Mouse (Mus musculus): ENCODE measurements around the gene Bag3.

The Bag3 gene

DNA sequence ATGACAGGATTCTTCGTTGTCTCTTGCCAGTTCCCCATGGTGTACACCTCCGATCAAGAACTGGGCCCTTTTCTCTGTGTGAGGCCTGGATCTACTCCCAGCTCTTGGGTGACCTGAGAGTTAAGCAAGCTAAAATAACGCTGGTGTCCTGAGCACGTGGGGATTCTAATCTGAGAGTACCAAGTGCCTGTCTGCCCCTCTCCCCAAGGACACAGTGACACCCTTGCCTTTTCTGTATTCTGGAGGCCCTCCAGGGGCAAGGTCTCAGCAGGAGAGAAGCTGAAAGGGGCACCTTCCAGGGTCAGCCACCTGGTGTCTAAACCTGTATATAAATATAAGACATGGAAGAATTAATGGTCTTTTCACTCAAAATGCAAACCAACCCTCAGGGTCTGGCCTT lies 14.3 kb downstream of the Bag3 start:
- in situ Hi-C loops (cut with MboI, MseI): no loop called here

DNA sequence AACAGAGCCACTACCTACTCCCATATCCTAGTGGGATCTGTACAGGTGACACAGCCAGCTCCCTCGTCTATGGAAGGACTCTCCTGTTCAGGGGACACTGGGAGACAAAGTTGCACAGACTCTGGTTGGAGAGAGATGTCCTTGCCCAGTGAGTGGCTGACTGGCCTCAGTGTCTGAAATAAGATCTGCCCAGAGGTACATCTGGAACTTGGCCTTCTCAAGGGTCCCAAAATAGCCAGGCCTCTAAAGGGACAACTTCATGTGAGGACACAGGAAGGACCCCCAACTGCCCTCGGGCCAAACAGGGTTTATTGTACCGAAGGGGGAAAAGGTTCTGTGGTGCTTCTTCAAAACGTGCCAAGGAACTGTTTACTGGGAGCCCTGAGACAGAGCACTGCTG lies 14.8 kb downstream of the Bag3 start:
- in situ Hi-C loops (cut with MboI, MseI): no loop called here

DNA sequence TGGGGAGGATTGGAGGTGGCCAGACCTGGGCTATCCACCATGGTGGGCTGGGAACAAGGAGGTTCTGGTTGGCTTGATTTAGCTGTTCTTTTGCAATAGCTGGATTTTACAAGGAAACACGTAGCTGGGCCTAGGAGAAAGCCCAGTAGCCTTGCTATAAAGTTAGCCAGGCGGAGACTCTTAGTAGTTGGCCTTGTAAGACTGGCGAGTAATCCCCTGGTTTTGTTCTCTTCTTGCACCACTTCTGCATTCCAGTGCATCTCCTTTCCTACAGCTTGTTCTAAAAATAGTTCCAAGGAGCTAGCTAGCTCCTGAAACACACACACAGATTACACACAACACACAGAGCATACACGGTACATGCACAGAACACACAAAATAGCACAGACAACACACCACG lies 15.4 kb downstream of the Bag3 start:
- in situ Hi-C loops (cut with MboI, MseI): no loop called here

DNA sequence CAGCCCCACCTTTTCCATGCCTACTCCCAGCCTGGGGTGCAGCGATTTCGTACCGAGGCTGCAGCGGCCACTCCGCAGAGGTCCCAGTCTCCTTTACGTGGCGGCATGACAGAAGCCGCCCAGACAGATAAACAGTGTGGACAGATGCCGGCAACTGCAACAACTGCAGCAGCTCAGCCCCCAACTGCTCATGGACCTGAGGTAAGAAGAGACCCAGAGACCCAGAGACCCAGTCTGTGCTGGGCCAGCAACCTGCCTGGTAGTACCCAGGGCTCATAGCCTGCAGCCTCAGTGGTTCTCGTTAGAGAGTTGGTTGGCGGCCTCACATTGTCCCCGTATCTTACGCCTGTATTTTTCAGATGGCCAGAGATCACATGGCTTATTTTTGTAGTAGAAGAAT lies 16.7 kb downstream of the Bag3 start:
- in situ Hi-C loops (cut with MboI, MseI): no loop called here

DNA sequence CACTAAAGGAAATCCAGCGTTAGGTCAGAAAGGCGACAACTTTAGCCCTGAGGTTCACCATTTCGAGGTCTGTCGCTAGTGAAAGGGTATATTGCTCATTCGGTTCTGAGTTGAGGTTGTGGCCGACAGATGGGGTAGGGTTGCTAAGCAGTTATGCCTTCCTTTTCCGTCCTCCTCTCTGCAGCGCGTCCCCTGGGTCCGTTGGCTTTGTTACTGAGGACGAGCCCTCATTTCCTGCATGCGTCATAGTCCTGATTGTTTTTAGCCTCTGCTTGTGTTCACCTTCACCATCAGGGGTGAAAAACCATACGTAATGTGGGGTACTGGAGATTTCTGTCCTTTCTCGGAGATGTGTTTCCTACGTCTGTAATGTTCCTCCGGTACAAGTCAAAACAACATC lies 17.3 kb downstream of the Bag3 start:
- in situ Hi-C loops (cut with MboI, MseI): no loop called here

DNA sequence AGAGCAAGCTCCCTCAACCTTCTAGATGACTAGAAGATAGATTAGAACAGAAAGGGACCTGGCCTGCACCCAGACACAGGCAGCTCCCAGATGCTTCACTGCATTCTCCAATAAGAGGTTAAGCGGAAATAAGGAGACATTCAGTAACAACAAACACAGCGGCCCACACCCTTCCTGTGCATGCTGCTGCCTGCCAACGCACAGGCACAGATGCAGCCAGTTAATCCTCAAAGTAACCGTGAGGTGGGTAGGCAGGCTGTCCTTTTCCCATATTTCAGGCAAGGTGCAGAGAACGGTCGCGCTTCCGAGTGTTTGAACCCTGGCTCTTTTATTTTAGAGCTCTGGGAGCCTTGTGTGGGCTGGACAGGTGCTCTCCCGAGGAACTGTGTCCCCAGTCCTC lies 17.8 kb downstream of the Bag3 start:
- in situ Hi-C loops (cut with MboI, MseI): no loop called here

GRCm38 (mm10) chr7:128541771-128542170 lies 18.4 kb downstream of the Bag3 start:
- in situ Hi-C loops (cut with MboI, MseI): no loop called here

- in situ Hi-C loops (cut with MboI, MseI): no loop called here
Observed at GRCm38 (mm10) chr7:128542488-128542887, 19.1 kb downstream of the Bag3 start.

- in situ Hi-C loops (cut with MboI, MseI): no loop called here
Observed at GRCm38 (mm10) chr7:128543148-128543855, 19.9 kb downstream of the Bag3 start.

DNA sequence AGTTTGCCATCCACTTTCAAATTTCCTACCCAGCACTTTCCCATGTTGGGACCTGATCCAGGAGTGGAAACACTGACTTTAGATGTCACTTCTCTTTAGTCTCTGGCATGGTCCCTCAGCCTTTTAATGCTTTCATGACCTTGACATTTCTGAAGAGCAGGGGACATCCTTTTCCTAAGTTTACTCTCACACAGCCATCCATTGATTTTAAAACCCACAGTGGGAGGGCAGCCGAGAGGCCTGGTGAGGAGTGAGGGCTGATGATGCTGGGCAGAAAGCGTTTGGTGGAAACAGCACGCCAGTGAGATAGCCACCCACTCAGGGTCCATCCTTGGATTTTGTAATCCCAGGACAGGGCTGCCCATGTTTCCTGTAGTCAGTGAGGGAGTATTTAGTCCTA lies 20.5 kb downstream of the Bag3 start:
- in situ Hi-C loops (cut with MboI, MseI): no loop called here

DNA sequence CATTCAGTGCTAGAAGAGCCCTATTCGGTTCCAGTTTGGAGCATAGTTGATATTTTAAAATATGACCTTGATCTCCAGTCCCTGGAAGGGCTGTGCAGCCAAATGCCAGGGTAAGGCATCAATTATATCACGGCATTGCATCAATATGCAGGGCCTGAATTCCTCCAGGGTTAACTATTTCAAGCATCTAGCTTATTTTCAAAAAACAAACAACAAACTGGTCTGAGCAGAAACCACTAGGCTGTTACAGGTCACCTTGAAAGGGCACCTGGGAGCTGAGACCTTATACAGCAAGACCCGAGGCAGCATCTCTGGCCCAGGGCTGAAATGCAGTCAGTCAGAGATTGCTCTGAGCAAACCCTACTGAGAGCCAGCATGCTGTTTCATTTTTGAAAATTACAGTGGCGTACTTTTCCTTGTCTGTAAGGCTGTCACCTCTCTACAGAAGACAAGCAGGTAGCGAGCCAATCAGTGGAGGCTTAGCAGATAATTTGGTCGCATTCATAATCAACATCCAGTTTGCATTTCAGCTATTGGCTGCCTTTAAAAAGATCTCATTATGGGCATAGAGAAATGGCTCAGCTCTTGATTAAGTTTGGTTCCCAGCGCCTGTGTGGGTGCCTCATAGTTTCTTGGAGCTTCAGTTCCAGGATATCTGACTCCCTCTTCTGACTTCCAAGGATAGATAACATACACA lies 21.3 kb downstream of the Bag3 start:
- in situ Hi-C loops (cut with MboI, MseI): no loop called here

GRCm38 (mm10) chr7:128546031-128546430 lies 22.6 kb downstream of the Bag3 start:
- in situ Hi-C loops (cut with MboI, MseI): no loop called here

GRCm38 (mm10) chr7:128549137-128549536 lies 25.7 kb downstream of the Bag3 start:
- in situ Hi-C loops (cut with MboI, MseI): no loop called here

DNA sequence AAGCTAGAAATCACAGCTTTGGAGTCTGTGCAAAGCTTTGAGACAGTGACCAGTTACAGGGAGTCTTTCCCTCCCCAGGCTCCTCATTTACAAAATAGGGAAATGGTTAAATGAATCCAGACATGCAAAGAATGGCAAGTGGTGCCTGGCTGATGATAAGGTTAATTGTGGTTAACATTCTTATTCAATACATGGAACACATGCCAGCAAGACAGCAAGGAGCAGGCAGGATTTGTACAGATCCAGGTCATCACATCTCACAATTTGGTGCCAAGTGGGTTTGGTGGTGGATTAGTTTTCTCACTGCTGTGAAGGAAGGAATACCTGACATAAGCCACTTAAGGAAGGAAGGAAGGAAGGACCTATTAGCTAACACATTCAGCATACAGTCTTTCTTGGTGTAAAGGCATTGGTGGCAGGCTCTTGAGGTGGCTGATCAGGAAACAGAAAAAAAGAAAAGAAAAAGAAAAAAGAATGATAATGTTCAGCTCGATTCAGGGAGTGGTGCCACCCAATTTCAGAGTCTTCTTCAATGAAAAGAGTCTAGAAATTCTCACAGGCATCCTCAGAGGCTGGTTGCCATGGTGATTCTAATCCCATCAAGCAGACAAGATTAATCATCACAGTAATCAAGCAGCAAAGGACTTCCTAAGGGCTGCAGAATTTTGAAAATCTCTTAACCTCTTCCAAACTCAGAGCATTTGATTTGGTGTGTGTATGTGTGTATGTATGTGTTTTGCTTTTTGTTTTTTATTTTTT lies 27.1 kb downstream of the Bag3 start:
- in situ Hi-C loops (cut with MboI, MseI): no loop called here

GRCm38 (mm10) chr7:128551087-128551457 lies 27.7 kb downstream of the Bag3 start:
- in situ Hi-C loops (cut with MboI, MseI): no loop called here

DNA sequence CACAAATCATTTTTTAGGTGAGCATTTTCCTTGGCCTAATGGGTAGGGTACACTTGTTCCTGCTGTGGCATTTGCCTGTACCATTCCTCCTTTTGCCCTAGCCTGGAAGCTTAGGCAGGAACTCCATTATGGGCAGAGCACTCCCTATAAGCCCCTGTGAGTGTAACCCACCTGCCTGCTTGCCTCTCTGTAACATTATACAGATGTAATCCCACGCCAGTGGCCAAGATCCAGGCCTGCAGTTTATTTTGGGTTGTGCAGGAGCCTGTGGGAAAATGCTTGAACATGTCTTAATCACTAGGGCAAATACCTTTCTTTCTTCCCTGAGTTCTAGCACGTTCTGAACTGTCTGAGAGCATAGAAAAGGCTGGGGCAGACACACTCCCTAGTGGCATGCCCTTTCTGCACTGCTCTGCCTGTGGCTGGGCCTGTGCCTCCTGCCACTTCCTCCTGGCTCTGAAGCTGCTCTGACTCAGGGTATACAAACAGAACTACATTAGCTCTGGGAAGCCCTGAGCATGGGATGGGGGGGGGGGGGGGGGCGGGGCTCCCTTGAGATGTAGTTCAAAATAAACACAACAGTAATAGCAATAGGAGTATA lies 29.8 kb downstream of the Bag3 start:
- in situ Hi-C loops (cut with MboI, MseI): no loop called here

DNA sequence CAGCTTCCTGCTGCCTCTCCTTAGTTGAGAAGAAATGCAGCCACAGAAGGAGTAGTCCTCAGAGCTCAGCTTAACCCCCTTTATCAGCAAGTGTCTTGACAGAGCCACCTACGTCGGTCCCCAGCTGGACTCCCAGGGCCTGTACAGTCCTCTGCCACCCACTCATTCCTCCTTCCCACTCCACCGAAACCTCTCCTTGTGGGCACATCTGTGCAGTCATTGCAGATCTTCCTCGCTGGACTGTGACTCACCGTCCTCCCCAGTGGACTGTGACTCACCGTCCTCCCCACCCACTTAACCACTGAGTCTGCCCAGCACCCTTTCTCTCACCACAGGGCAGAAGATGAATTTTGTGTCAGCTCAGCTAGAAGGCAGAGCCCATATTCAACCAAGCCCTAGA lies 31.1 kb downstream of the Bag3 start:
- in situ Hi-C loops (cut with MboI, MseI): no loop called here

- in situ Hi-C loops (cut with MboI, MseI): no loop called here
Observed at GRCm38 (mm10) chr7:128555141-128555750, 31.8 kb downstream of the Bag3 start.

DNA sequence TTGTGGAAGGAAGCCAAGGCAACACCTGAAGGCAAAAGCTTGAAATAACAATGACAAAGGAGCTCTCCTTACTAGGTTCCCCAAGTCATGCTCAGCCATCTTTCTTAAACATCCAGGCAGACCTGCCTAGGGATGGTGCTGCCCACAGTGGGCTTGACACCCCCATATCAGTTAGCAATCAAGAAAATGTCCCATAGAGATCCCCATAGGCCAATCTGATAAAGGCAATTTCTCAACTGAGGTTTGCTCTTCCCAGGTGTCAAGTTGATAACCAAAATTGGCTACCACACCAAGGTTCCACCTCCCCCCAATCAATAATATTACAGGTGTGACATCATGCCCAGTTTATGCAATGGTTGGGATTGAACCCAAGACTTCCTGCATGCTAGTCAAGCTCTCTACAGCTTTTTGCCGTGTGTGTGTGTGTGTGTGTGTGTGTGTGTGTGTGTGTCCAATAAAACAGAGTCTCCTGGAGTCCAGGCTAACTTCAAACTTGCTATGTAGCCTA lies 33.6 kb downstream of the Bag3 start:
- in situ Hi-C loops (cut with MboI, MseI): no loop called here

DNA sequence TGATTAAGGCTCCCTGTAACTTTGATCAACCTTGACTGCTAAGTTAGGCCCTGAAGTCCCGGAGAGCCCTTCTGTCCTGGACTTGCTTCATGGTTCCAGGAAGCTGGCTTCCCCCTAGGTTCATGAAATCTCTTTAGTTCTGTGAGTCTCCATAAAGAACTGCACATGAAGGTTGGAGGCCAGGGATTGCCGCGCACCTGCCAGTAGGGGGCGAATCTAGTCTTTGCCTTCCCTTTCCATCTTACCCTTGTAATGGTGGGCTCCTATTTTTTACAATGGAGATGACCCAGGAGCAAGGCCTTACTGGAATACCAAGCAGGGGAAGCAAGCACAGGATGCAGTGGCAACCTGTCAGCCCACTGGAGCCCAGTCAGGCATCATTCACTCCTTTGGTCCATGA lies 40.0 kb downstream of the Bag3 start:
- in situ Hi-C loops (cut with MboI, MseI): no loop called here

GRCm38 (mm10) chr7:128566311-128566710 lies 42.9 kb downstream of the Bag3 start:
- in situ Hi-C loops (cut with MboI, MseI): no loop called here
